Mouse (Mus musculus) liver, postnatal 0 days (tissue): ENCODE measurements around the gene Cdc14a.

Experiments
- CTCF ChIP-seq: sonication (generic); IDR thresholded peaks from 2 replicates; pipeline ENCODE4 v1.5.1; 2016; ENCODE audit warnings: antibody characterized with exemption, low read depth
- EP300 ChIP-seq: IDR thresholded peaks from 2 replicates; pipeline ENCODE4 v1.6.1; 2016; ENCODE audit warnings: antibody characterized with exemption, low read depth, mild to moderate bottlenecking

- no peak for TF ChIP-seq CTCF
- TF ChIP-seq EP300, result no peak
Measured at GRCm38 (mm10) chr3:116441518-116442205, 17.8 kb upstream of the Cdc14a start.
